Mouse (Mus musculus): ENCODE data around the gene Dpysl4. TPM values are rescaled to one million over a fixed set of nuclear protein-coding genes. Genes with fewer than 3 reads are reported as not detected.
A peak's percentile ranks its signal among the peaks of the same experiment; 100 is the strongest.

Gene Dpysl4
- polyA plus RNA-seq, 1 experiment from 2014 or later: 318 TPM

DNA sequence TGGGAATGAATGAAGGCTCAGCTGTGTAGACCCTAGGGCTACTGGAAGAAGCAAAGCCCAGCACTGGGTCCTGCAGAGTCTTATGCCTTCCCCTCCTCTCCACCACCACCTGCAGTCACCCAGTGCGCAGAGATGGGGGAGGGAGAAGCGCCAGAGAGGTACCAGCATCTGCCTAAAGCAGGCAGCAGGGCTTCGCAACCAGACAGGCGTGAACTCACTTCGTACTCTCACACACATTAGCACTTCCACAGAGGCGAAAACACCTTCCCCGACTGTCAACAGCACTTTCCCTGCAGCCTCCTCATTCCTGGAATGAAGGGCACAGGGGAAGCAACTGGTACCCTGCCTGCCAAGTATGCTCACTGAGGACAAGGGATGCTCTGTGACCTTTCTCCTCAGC is 63.6 kb downstream of the Dpysl4 start:
- WGBS: 40% methylated on average over 7 of the region's 7 CpGs
- Histone ChIP-seq H3K27ac (ENCODE audit: low read depth, low read length) (no peak overlapping the region), H3K27me3 (ENCODE audit: control insufficient read depth, insufficient read depth, low read length) (no peaks in the 10 kb centered on the region), H3K9ac (ENCODE audit: low read length) (no peak overlapping the region), H3K4me1 (ENCODE audit: control insufficient read depth, insufficient read depth, low read length) (peaks cover 21% of the 10 kb centered on the region), H3K4me2 (ENCODE audit: low read depth) (no peak overlapping the region), H3K36me3 (ENCODE audit: control insufficient read depth, insufficient read depth, low read length) (no peaks in the 10 kb centered on the region), H3K4me3 (ENCODE audit: low read depth, low read length) (no peak overlapping the region), H3K9me3 (ENCODE audit: control insufficient read depth, low read length) (no peaks in the 10 kb centered on the region)
- no peak for ATAC-seq (ENCODE audit: insufficient read depth, low FRiP score, low TSS enrichment)
- DNase-seq (ENCODE audit: low spot score): no peak

DNA sequence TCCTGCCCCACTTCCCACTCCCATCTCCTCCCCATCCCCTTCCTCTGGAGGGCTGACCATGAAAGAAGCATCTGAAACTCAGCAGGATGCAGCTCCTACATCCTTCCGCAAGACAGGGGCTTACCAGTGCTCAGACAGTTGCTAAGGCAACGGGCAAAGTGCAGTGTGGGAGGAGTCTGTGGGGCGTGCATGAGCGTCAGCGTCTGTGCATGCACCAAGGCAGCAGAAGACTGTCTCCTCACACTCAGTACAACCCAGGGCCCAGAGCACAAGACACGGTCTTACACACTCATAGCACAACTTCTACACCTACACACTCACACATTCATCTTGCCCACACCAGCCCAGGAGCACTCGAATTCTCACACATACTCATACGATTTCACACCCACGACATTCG is 65.3 kb downstream of the Dpysl4 start:
- DNase-seq (ENCODE audit: low spot score) (peak; percentile 75), ATAC-seq (ENCODE audit: insufficient read depth, low FRiP score, low TSS enrichment) (peak; percentile 86)
- Histone ChIP-seq H3K4me3 (ENCODE audit: low read depth, low read length) (no peak overlapping the region), H3K9ac (ENCODE audit: low read length) (no peak overlapping the region; the same call in 1 of the 2 replicates), H3K27ac (ENCODE audit: low read depth, low read length) (no peak overlapping the region), H3K4me2 (ENCODE audit: low read depth) (no peak overlapping the region), H3K9me3 (ENCODE audit: control insufficient read depth, low read length) (no peaks in the 10 kb centered on the region), H3K4me1 (ENCODE audit: control insufficient read depth, insufficient read depth, low read length) (peaks cover 21% of the 10 kb centered on the region), H3K27me3 (ENCODE audit: control insufficient read depth, insufficient read depth, low read length) (no peaks in the 10 kb centered on the region), H3K36me3 (ENCODE audit: control insufficient read depth, insufficient read depth, low read length) (no peaks in the 10 kb centered on the region)
- 40% methylated on average over 10 of the region's 10 CpGs for WGBS

Other genes starting within 250 kb of the Dpysl4 start
- gene Ppp2r2d, start 239.9 kb upstream of the Dpysl4 start, polyA plus RNA-seq (2014; fragmentation: Nextera tagmentation; extraction: Ambion mirVana): 79.5 and 81.7 TPM in 2 replicates
- 16.0 and 16.7 TPM in 2 replicates for gene Mapk1ip1, start 239.7 kb upstream of the Dpysl4 start, polyA plus RNA-seq (2014; fragmentation: Nextera tagmentation; extraction: Ambion mirVana)
- gene Bnip3, start 176.5 kb upstream of the Dpysl4 start, polyA plus RNA-seq (2014; fragmentation: Nextera tagmentation; extraction: Ambion mirVana): 87.2 and 89.2 TPM in 2 replicates
- 2.7 and 3.5 TPM in 2 replicates for gene Jakmip3, start 145.3 kb upstream of the Dpysl4 start, polyA plus RNA-seq (2014; fragmentation: Nextera tagmentation; extraction: Ambion mirVana)
- 5.1 and 7.9 TPM in 2 replicates for gene Lrrc27, start 127.0 kb downstream of the Dpysl4 start, polyA plus RNA-seq (2014; fragmentation: Nextera tagmentation; extraction: Ambion mirVana)
- 0.46 and 1.1 TPM in 2 replicates for gene Stk32c, start 127.3 kb downstream of the Dpysl4 start, polyA plus RNA-seq (2014; fragmentation: Nextera tagmentation; extraction: Ambion mirVana)
- gene Pwwp2b, start 162.5 kb downstream of the Dpysl4 start, polyA plus RNA-seq (2014; fragmentation: Nextera tagmentation; extraction: Ambion mirVana): 4.2 and 4.7 TPM in 2 replicates

All from neural tube, embryonic 11.5 days (tissue).